Mouse (Mus musculus) adrenal gland, adult (tissue): Measurements from ENCODE around the gene Megf11.

Experiments
- DNase-seq, 2 experiments: peaks; one replicate each; pipeline ENCODE4 v3.0.0; 2022 to 2023; ENCODE audit warnings: low spot score in 1 of 2; ENCODE audit not compliant: inconsistent age in 2 of 2

The Megf11 gene

DNA sequence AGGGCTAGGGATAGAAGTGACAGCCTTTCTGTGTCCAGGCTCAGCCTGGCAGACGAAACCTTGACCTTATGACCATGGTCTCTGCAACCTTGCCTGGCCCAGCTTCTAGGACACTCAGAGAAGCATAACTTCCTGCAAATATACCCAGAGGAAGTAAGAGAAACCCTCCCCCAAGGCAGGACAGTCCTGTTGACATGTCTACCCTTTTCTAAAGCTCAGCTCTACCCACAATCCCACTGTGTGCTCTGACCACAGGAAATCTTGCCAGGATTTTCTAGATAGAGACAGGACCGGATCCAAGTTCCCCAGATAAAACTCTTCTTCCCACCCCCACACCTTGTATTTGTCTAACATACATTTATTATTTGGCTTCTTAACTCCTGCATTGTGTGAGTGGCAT is 215.3 kb downstream of the Megf11 start:
- DNase-seq: peak; percentile 34 to 58

DNA sequence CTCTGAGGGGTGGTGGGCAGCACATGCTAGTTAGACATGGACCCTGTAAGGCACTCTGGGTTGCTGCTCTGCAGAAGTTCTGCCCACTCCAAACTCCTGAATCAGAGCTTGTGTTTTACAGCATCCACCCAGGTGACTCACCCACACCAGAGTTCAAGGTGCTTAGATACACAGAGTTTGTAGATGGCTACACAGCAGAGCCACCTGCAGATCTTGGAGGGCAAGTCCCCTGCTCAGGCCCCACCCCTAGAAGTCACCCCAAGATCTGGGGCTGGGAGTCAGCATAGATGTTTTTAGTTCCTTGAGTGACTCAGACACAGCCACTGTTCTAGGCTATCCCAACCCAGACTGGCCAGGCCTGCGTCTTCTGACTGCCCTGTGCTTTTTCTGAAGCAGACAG is 217.5 kb downstream of the Megf11 start:
- no peak for DNase-seq

DNA sequence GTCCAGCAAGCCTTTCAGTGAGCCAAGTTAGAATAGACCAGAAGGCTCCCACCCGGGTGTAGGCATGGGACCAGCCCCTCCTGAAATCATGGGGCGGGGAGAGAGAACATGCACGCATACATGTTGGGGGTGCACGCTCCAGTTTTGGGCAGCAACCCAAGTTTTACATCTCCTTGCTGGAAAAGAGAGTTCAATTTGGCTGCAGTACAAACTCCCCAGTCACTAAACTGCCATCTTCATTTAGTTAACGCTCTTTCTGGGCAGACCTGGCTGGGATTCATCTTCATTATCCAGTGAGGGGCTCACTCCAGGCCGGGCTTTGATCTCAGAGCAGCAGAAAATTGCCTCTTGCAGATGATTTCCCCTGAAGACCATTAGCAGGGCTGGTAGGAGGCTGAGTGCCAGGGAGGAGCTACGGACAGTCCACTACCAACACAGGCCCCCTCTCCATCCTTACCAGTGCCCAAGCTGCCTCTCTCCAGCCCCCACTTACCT is 218.8 kb downstream of the Megf11 start:
- no peak for DNase-seq

DNA sequence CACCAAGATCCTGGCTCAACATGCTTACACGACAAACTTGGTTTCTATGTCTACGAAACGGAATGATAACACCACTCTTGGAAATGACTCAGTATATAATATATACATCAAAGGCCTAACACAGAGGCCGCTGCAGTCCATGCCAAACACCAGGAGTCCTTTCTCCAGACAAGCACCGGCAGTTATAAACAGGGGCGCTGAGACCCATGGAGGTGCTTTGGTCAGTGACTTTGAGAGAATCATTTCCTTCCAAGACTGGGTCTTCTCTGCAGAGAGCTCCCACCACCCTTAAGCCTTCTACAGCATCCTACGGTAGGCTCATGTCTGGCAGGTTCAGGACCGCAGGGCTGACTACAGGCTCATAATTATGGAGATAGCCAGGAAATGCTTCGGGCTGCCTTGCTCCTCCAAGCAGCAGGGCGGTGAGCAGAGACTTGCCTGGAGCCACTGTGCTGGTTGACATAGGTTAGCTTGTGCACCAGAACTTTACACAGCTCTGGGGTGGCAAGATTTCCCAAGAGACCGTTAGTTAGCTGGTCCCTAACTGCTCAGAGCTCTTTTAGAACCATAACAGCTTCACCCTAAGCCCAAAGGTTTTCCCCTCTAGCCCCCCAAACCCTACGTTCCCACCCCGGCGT is 219.8 kb downstream of the Megf11 start:
- no peak for DNase-seq

DNA sequence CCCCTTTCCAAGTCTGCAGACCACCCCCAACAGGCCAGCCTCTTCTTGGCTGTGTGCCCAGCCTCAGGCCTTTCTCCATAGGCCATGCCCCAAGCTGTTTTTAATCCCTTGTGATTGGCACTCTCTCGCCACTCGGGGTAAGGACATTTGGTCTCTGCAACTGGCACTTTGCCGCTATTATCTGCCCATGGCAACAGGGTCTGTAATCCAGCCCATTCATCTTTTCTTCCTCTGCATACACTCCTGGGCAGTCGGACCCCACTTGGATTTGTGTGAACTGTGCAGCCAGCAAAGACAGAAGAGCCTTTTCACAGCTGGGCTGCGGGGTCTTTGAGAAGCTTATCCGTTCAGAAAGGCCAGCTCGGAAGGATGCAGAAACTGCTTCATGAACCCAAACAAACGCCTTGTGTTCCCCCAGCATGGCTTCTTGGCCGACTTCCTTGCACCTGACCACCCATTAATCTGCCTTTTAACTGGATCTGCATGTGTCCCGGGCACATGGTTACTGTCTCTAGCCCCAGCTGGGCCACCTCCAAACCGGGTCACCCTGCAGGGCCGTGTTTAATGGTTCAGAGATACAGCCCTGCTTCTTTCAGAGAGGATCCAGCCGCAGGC is 220.4 kb downstream of the Megf11 start:
- peak in 1 of 2 experiments; percentile 12 for DNase-seq

DNA sequence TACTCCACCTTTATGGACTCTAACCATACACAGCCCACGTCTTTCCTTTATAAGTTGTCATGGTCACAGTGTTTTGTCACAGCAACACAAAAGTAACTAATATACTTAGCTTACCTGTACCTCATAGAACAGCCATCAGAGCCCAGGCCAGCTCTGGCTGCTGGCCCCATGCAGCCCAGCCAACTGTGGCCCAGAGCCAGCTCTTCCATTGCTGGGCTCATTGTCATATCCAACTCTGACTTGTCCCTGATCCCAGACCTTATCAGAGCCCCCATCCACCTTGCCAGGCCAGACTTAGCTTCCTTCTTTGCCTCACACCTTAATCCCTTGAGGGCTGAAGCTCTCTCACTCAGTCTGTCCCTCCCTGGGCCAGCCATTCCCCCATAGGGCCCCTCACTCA is 221.6 kb downstream of the Megf11 start:
- DNase-seq: no peak

DNA sequence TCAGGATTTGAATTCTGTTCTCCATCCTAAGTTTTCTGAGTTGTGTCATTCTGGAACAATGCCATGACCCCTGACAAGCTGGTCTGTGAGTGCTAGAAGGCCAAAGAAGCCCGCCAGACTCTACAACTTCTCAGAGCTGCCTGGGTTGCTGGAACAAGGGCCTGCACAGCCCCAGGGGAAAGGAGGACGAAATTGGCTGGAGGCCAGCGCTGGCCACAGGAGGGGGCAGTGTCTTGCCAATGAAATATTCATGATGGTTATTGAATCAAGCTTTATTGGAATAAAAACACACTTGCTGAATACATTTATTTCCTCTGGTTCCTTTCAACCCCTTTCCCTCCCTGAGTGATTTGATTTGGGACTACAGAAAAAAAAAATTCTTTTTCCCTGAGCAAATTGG is 224.1 kb downstream of the Megf11 start:
- DNase-seq: peak; percentile 20 to 52

DNA sequence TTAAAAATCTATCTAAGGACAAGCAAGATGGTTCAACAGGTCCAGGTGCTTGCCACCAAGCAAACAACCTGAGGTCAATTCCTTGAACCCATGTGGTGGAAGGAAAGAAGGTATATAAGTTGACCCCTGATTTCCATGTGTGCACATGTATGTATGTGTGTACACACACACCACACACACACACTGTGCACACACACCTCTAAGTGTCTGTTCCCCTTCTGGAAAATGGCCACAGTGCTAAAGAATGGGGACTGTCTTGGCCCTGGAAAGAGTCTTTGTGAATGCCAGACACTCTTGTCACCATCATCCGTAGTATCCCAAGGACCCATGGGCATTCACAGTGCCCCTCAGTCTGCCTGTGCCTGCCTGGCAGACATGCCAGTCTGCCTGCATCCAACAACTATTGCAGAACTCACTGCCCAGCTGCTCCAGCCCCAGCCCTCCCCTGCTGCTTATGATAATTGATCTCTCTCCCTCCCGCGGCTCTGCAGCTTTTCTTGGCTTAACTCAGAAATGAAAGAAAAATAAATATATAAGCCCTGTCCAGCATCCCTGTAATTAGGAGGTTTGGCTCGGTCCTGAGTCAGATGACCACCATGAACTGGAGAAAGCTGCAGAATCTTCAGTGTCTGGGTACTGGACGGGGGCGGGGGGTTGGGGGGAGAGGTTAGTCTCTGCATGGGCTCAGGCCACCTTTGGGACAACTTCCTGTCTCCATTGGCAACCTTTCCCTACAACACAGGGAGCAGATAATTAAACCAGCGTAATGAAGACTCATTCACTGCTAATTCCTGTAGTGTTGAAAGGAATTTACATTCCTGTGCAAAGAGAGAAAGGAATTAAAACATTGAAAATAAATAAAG is 226.9 kb downstream of the Megf11 start:
- DNase-seq: no peak

DNA sequence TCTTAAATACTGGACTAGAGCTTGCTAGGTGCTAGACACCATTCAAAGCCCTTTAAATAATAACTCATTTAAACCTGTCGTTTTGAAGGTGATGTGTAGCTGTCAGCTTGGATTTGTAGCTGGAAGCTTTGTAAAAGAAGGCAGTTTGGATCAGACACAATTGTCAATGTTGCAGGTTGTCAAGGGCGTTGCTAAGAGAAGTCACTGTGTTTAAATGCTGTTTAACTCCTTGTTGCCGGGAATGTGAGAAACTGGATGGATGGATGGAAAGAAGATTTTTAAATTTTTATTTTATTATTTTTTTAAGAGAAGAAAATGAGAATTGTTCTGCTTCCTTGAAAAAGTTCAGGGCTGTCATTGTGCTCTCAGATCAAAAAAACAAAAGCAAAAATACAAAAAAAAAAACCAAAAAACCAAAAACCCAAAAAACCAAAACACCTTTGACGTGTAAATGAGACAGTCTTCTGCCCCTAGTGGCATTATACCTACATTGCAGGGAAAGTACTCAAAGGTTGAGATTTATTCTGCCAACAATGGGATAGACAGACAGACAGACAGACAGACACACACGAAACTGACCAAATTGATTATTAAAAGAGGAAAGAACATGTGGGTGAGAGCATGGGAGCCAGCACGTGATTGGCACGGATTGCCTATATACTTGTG is 227.7 kb downstream of the Megf11 start:
- no peak for DNase-seq

DNA sequence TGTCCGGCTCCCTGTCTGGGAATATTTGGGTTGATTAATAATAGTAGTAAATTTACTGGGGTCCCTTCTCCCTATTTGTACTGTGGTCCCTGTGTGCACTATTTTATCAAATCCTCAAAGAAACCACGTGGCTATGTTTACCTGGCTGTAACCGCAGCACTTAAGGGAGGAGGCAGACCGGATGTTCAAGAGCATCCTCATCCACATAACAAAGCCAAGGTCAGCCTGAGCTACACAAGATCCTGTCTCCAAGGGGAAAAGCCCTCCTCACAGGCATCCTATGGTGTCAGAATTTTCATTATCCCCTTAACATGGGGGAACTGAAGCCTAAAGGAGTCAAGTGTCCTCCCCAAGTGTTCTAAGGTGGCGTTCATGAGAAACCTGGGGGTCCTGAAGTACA is 232.0 kb downstream of the Megf11 start:
- DNase-seq: no peak

DNA sequence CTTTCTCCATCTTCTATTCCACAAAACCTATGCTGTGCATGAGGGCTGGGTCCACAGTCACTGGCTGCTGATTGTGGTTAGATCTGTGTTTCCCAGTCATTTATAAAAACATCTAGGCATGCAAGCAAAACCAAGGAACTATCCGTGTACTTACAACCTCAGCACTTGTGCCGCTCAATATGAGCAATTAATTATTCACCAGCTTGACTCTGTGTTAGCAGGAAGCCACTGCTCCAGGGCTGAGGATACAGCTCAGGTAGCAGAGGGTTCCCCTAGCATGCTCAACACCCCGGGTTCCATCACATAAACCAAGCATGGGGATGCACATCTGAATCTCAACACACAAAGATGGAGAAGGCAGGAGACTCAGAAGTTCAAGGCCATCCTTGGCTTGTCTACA is 233.0 kb downstream of the Megf11 start:
- DNase-seq: no peak

DNA sequence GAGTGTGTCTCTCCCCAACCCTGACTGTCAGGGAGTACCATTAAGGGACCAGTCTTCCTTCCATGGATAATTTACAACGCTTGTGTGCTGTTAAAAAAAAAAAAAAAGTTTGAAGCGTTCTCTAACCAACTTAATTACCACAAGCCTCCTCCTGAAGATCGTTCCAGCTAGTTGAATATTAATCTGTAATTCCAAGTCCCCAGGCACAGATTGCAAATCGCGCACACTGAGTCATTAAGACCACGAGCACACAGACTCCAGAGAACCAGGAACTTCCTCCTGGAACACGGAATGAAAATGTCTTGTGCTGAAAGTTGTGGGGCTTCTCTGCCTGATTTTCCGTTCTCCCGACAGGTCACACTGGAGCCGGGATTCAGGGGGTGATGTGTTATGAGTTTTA is 234.0 kb downstream of the Megf11 start:
- DNase-seq: no peak

DNA sequence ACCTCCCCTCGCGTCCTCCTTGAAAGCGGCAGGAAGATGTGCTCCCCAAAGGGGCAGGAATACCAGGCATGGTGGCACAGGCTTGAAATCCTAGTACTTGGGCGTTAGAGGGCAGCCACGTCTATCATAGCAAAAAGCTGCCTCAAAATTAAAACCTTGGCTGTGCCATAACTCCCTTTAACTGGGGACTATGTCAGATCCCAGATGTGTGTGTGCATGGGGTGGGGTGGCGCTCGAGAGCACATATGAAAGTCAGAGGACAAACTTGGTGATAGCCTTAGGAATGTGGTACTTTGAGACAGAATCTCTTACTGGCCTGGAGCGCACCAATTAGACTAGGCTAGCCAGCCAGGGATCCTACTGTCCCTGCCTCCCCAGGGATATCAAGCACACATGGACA is 235.2 kb downstream of the Megf11 start:
- DNase-seq: no peak

DNA sequence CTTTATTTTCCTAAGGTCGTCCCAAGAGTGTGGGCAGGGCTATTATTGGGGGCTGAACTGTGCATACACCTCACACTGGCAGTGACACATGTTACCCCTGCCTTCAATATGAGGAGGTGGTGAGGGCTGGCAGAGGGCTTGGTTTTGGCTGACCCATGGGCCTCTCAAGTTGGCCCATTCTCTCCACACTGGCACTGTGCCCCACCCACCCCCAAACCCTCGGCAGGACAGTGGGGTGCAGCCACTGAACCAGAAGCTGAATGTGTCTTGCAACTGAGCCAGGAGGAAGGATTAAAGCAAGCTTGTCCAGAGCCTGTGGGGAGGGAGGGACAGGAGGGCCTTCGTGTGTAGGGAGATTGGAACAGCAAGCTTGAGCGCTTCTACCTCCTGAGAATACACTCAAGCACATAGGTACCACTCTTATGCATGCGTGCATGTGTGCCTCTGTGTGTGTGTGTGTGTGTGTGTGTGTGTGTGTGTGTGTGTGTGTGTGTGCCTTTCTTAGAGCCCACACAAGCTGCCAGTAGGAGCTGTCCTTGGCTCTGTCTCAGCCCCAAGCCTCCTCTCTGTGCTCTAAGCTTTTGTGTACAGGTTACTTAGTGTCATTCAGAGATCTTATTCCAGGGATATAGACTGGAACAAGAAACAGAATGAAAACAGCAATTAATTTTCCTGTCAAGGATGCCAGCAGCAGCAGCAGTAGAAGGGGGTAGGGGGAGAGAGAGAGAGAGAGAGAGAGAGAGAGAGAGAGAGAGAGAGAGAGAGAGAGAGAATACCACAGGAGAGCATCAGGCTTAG is 236.3 kb downstream of the Megf11 start:
- DNase-seq: no peak

DNA sequence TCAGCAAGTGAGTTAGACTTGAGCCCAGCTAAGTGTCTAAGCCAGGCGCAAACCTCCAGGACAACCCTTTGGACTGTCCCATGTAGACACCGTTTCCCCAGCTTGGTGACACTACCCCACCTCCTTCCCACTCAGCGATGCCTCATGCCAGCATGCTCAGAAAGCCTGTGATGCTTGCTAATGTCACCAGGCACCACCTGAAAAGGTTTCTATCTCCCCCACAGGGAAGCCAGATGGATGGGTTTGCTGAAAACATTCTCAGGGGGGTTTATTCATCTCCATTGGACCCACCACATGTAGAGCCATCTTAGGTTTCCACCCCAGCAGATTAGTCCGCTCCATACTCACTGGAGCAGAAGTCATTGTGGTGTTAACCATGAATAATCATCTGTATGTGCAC is 237.9 kb downstream of the Megf11 start:
- no peak for DNase-seq

DNA sequence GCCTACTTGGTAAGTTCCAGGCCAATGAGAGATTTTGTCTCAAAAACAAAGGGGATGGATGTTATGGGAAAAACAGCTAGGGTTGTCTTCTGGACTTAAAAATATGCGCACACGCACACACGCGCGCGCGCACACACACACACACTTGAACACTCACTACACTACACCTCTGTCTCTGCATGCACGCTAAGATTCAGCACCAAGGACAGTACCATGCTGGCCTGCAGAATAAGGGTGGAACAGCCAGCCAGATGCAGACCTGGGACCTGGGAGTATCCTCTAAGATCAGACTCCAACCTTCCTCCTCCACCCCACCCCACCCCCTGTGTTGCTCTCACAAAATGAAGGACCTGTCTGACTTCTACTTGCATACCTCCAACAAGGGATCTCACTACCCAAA is 239.1 kb downstream of the Megf11 start:
- peak; percentile 25 to 70 for DNase-seq

DNA sequence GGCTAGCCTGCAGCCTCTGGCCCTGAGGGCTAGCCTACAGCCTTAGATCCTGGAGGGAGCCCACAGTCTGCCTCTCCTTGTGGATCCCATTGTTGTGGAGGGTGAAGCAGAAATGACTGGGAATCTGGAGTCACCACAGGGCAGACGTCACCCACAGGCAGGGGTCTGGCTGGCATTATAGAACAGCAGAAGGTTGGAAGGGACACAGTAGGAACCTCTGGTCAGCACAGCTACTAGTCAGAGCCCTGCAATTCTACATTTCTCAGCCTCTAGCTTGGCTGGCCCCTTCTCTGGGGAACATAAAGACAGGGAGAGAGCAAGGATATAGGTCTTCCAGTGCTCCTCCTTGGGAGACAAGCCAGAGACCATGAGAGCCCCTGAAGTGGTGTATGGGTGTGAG is 244.4 kb downstream of the Megf11 start:
- no peak for DNase-seq

DNA sequence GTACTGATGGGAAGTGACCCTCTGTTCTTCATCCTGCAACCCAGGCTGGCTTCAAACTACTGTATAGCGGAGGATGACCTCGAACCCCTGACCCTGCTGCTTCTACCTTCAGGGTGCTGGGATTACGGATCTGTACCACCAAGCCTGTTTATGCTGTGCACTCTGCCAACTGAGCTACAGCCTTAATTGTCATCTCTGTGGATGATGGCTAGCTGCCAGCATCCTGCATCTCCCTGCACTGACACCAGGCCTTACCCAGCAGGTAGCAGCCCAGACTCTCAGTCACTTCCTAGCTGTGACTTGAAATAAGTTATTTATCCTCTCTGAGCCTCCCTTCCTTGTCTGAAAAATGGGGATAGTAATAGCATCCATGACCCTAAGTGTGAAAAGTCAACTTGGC is 247.7 kb downstream of the Megf11 start:
- no peak for DNase-seq

DNA sequence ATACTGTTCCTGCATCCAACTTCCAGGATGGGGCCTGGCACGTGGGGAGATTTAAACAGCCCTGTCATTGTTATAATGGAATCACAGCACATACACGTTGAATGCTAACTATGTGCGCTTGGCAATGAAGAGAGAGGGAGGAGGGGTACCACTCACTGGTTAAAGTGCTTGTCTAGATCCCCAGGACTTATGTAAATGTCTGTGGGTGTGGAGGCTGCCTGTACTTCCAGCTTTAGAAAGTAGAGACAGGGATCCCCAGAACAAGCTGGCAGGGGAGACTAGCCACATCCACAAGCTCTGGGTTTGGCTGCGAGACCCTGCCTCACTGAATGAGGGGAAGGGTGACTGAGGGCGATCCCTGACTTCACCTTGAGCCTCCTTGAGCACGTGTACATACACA is 250.7 kb downstream of the Megf11 start:
- DNase-seq: no peak

DNA sequence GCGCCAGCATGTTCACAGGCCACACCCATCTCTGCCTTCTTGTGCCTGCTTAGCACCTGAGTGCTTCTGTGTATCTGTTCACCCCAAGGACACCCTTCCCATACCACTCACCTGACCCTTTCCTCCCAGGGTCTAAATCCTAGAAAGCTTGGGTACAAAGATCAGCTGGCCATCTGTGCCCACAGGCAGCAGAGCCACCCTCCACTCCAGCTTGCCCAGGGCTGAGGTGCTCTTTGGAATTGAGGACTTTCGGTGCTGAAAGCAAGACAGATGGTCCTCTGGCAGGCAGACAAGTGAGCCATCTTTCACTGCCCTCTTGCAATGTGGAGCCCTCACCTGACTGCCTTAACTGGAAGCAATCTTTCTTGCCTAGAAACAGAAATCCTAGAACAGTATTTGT is 251.5 kb downstream of the Megf11 start:
- DNase-seq: no peak

DNA sequence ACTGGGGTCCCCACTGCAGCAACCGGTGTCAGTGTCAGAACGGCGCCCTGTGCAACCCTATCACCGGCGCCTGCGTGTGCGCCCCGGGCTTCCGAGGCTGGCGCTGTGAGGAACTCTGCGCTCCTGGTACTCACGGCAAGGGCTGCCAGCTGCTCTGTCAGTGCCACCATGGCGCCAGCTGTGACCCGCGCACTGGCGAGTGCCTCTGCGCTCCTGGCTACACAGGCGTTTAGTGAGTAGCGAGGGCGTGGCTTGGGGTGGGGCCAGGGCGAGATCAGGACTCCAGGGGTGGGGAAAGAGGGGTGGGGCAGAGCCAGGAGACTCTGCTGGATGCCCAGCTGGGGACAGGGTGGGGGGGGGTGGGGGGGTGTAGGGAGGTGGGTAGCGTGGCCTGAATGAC is 252.8 kb downstream of the Megf11 start:
- peak; percentile 23 to 60 for DNase-seq
